11 mouse cellular contexts compared by ENCODE assay signal in genomic region chr1:129837776-129838175, GRCm38 (mm10).
DNase-seq lines count a peak whose midpoint lies in the region; ATAC-seq and TF ChIP-seq lines count a peak whose summit lies in the region.
"Had no signal": no experiment of that assay in that cellular context is flagged by ENCODE, and none has a peak within 500 bp of the region (broad histone marks: within the 10 kb centered on the region; RNA-seq: fewer than 3 reads in every experiment).

No protein-coding gene starts in this region.

- H3K9ac ChIP-seq in lung, embryonic 14.5 days = no peak overlapping the region
- no peak overlapping the region for H3K9ac ChIP-seq in kidney, postnatal 0 days (ENCODE audit: low read depth, low read length)
- H3K9ac ChIP-seq: neural tube, embryonic 13.5 days had no signal

- H3K4me1 ChIP-seq in lung, embryonic 14.5 days (ENCODE audit: insufficient read depth) = no peaks in the 10 kb centered on the region
- H3K4me1 ChIP-seq in lung, adult 2 months (ENCODE audit: control insufficient read depth, insufficient read depth, low read length) = no peaks in the 10 kb centered on the region
- no peaks in the 10 kb centered on the region for H3K4me1 ChIP-seq in kidney, postnatal 0 days (replicated peaks; ENCODE audit: insufficient read depth, low read length)
- H3K4me1 ChIP-seq: megakaryocyte, embryonic 14.5 days had no signal

- no peak overlapping the region for H3K27ac ChIP-seq in lung, embryonic 14.5 days (ENCODE audit: low read depth)
- H3K27ac ChIP-seq in kidney, postnatal 0 days = no peak overlapping the region
- H3K27ac ChIP-seq: neural tube, embryonic 13.5 days had no signal

- TF ChIP-seq POLR2A in lung, adult 2 months (IDR thresholded peaks at IDR 0.05; ENCODE audit: borderline replicate concordance, extremely low read depth, low read depth, low read length) = no peak

- no peak overlapping the region for H3K4me3 ChIP-seq in lung, embryonic 14.5 days (ENCODE audit: low read depth, low read length)
- no peak overlapping the region for H3K4me3 ChIP-seq in lung, adult 2 months (replicated peaks; ENCODE audit: extremely low read depth, low read depth, low read length)
- H3K4me3 ChIP-seq in kidney, postnatal 0 days (replicated peaks; ENCODE audit: low read depth, low read length) = no peak overlapping the region
- H3K4me3 ChIP-seq: megakaryocyte, embryonic 14.5 days; neural tube, embryonic 13.5 days had no signal

- DNase-seq in lung, embryonic 14.5 days = peak; percentile 78
- no peak for DNase-seq in lung, adult 2 months
- peak; percentile 16 for DNase-seq in heart, adult 8-10 months (ENCODE audit: low spot score)
- peak; percentile 76 for DNase-seq in kidney, postnatal 0 days (ENCODE audit: low spot score)
- peak; percentile 66 for DNase-seq in mesoderm, embryonic 11.5 days (ENCODE audit: low read depth, low spot score)
- DNase-seq: thymus, postnatal 36 days had no signal

- H3K27me3 ChIP-seq in lung, embryonic 14.5 days (ENCODE audit: insufficient read depth, low read length) = no peaks in the 10 kb centered on the region
- no peaks in the 10 kb centered on the region for H3K27me3 ChIP-seq in kidney, postnatal 0 days (ENCODE audit: insufficient read depth, low read length)
- H3K27me3 ChIP-seq: megakaryocyte, embryonic 14.5 days; neural tube, embryonic 13.5 days had no signal

- H3K9me3 ChIP-seq in lung, embryonic 14.5 days (ENCODE audit: low read depth, low read length) = no peaks in the 10 kb centered on the region
- H3K9me3 ChIP-seq in kidney, postnatal 0 days (replicated peaks; ENCODE audit: low read length) = no peaks in the 10 kb centered on the region
- H3K9me3 ChIP-seq: megakaryocyte, embryonic 14.5 days; neural tube, embryonic 13.5 days had no signal

- no peaks in the 10 kb centered on the region for H3K36me3 ChIP-seq in lung, embryonic 14.5 days (ENCODE audit: insufficient read depth)
- H3K36me3 ChIP-seq in kidney, postnatal 0 days (ENCODE audit: insufficient read depth, low read length) = no peaks in the 10 kb centered on the region
- H3K36me3 ChIP-seq: neural tube, embryonic 13.5 days had no signal

- ATAC-seq in lung, embryonic 14.5 days (ENCODE audit: insufficient read depth) = peak; percentile 97
- peak; percentile 74; the same call in 1 of the 2 replicates for ATAC-seq in kidney, postnatal 0 days (replicated peaks; ENCODE audit: low FRiP score, low read depth)
- no peak for ATAC-seq in monocyte, adult 5-6 weeks (replicated peaks; ENCODE audit: insufficient number of reproducible peaks, low FRiP score, low TSS enrichment, poor library complexity, severe bottlenecking)
- ATAC-seq in inflammation-experienced regulatory T-cells, adult 6 months = no peak
- ATAC-seq: activated CD4-positive, CD25-positive, alpha-beta regulatory T cell, adult 4 months had no signal

- no peak overlapping the region for H3K4me2 ChIP-seq in lung, embryonic 14.5 days
- H3K4me2 ChIP-seq in kidney, postnatal 0 days (ENCODE audit: low read length) = no peak overlapping the region
- H3K4me2 ChIP-seq: neural tube, embryonic 13.5 days had no signal

- TF ChIP-seq CTCF in lung, embryonic 14.5 days (IDR thresholded peaks at IDR 0.05; ENCODE audit: low read depth) = no peak
- TF ChIP-seq CTCF in lung, adult 2 months (IDR thresholded peaks at IDR 0.05; ENCODE audit: insufficient read depth, low read length) = no peak
- TF ChIP-seq CTCF in kidney, postnatal 0 days (IDR thresholded peaks at IDR 0.05; ENCODE audit: low read depth) = no peak

- WGBS in lung, embryonic 14.5 days = 27% methylated on average over 3 of the region's 3 CpGs
- WGBS in lung, adult 2 months = 30% methylated on average over 3 of the region's 3 CpGs
- WGBS in kidney, postnatal 0 days = 16% methylated on average over 3 of the region's 3 CpGs

Comparison
In these comparisons a context has a peak if more than half of its experiments do, and no peak if none do; other contexts are left out.
1. ATAC-seq: peak in lung, embryonic 14.5 days (single experiment) and kidney, postnatal 0 days (single experiment); none in monocyte, adult 5-6 weeks (single experiment) and inflammation-experienced regulatory T-cells, adult 6 months (single experiment).